Mouse (Mus musculus) kidney, embryonic 14.5 days (tissue): ENCODE data around the gene Coro1b. TPM values are rescaled to one million over a fixed set of nuclear protein-coding genes. Genes with fewer than 3 reads are reported as not detected.

Source experiments
- ATAC-seq: fragments of 200-750 bp; cut with Nextera tagmentation; 2 replicates; pipeline ENCODE4 v1.8.0; 2017; ENCODE audit warnings: moderate number of reproducible peaks, mild to moderate bottlenecking, moderate TSS enrichment, moderate library complexity; ENCODE audit not compliant: low FRiP score, low TSS enrichment
- H3K27ac ChIP-seq: fragments of 300-500 bp; sonication (generic); 2 replicates; pipeline ENCODE4 v1.5.1; 2014; ENCODE audit warnings: low read depth, mild to moderate bottlenecking, low read length, moderate library complexity, mixed read lengths
- H3K27me3 ChIP-seq: fragments of 300-500 bp; sonication (generic); 2 replicates; pipeline ENCODE4 v1.6.1; 2014; ENCODE audit warnings: mild to moderate bottlenecking, low read length; ENCODE audit not compliant: control insufficient read depth, insufficient read depth
- H3K36me3 ChIP-seq: fragments of 300-500 bp; sonication (generic); 2 replicates; pipeline ENCODE4 v1.6.1; 2014; ENCODE audit warnings: low read length, mixed read lengths; ENCODE audit not compliant: control insufficient read depth, insufficient read depth
- H3K4me1 ChIP-seq: fragments of 300-500 bp; sonication (generic); 2 replicates; pipeline ENCODE4 v1.6.1; 2014; ENCODE audit warnings: low read length, mixed read lengths; ENCODE audit not compliant: control insufficient read depth, insufficient read depth
- H3K4me2 ChIP-seq: fragments of 300-500 bp; sonication (generic); replicated peaks from 2 replicates; pipeline ENCODE4 v1.6.1; 2014; ENCODE audit warnings: low read depth, mild to moderate bottlenecking, low read length
- H3K4me3 ChIP-seq: fragments of 300-500 bp; sonication (generic); 2 replicates; pipeline ENCODE4 v1.5.1; 2014; ENCODE audit warnings: mild to moderate bottlenecking, low read length
- H3K9ac ChIP-seq: fragments of 300-500 bp; sonication (generic); 2 replicates; pipeline ENCODE4 v1.6.1; 2014; ENCODE audit warnings: low read depth, mild to moderate bottlenecking, low read length, moderate library complexity
- H3K9me3 ChIP-seq: fragments of 300-500 bp; sonication (generic); 2 replicates; pipeline ENCODE4 v1.6.1; 2016; ENCODE audit warnings: low read length; ENCODE audit not compliant: control insufficient read depth
- WGBS: fragments of 180-500 bp; shearing (Covaris S2); extraction: QIAGEN DNeasy Blood & Tissue Kit; methylation state at CpG from one replicate; pipeline ENCODE4 v1.1.7; 2014; 5-methylcytosine and 5-hydroxymethylcytosine counted together
- polyA plus RNA-seq: library from polyadenylated mRNA; unstranded; fragments of >200 nt; fragmentation: Nextera tagmentation; extraction: Ambion mirVana; gene quantifications from 2 replicates; pipeline ENCODE4 v1.2.1, GENCODE M21; 2014

Gene Coro1b
- polyA plus RNA-seq, 1 experiment from 2014 or later = 156 TPM

DNA sequence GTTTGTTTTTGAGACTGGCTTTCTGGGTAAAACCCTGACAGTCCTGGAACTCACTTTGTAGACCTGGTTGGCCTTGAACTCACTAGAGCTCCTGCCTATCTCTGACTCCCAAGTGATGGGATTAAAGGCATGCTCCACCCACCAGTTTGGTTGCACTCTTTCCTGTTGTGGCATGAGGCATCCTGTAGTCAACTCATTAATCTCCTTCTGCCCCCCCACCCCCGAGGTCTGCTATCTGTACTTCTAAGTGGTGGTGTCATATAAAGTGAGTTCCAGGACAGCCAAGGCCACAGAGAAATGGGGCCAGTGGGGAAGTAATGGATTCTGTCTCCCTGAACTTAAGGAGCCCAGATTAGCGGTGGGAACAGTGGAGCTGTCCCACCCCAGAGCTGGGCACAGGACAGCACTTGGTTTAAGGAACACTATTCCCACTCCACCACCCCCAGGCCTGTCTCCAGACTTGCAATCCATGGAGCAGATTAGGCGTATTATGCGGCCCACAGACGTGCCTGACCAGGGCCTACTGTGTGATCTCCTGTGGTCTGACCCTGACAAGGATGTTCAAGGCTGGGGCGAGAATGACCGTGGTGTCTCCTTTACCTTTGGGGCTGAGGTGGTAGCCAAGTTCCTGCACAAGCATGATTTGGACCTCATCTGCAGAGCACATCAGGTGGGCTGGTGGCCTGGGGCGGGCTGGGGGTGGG lies 45.8 kb downstream of the Coro1b start:
- Histone ChIP-seq H3K27ac (no peak overlapping the region), H3K36me3 (peaks cover 57% of the 10 kb centered on the region), H3K9me3 (no peaks in the 10 kb centered on the region), H3K4me2 (peak overlapping the region; percentile 93; the same call in 1 of the 2 replicates), H3K4me1 (peaks cover 29% of the 10 kb centered on the region), H3K27me3 (no peaks in the 10 kb centered on the region), H3K4me3 (no peak overlapping the region), H3K9ac (0 out of 2 replicates have a peak overlapping the region, but pooled peaks have one; percentile 12)
- no peak for ATAC-seq
- WGBS = 87% methylated on average over 8 of the region's 8 CpGs

DNA sequence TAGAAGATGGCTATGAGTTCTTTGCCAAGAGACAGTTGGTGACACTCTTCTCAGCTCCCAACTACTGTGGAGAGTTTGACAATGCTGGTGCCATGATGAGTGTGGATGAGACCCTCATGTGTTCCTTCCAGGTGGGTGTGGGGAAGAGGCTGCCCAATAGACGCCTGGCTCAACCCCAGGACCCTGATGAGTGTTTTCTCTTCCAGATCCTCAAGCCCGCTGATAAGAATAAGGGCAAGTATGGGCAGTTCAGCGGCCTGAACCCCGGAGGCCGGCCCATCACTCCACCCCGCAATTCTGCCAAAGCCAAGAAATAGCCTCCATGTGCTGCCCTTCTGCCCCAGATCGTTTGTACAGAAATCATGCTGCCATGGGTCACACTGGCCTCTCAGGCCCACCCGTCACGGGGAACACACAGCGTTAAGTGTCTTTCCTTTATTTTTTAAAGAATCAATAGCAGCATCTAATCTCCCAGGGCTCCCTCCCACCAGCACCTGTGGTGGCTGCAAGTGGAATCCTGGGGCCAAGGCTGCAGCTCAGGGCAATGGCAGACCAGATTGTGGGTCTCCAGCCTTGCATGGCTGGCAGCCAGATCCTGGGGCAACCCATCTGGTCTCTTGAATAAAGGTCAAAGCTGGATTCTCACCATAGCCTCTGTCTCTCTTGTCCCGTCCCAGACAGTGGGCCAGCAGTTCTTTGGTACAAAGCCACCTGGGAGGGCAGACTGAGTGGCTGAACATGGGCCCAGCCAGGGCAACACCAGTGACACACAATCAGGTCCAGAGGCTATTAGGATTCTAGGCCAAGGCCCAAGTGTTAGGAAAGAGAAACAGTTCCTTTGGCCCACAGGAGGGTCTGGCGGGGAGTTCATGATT lies 46.6 kb downstream of the Coro1b start:
- Histone ChIP-seq H3K4me3 (no peak overlapping the region), H3K27ac (peak overlapping the region; percentile 11; the same call in 1 of the 2 replicates), H3K27me3 (no peaks in the 10 kb centered on the region), H3K36me3 (peaks cover 66% of the 10 kb centered on the region), H3K4me2 (no peak overlapping the region), H3K4me1 (peaks cover 30% of the 10 kb centered on the region), H3K9me3 (no peaks in the 10 kb centered on the region), H3K9ac (peak overlapping the region; percentile 12; the same call in 1 of the 2 replicates)
- 78% methylated on average over 12 of the region's 12 CpGs for WGBS
- ATAC-seq = no peak

DNA sequence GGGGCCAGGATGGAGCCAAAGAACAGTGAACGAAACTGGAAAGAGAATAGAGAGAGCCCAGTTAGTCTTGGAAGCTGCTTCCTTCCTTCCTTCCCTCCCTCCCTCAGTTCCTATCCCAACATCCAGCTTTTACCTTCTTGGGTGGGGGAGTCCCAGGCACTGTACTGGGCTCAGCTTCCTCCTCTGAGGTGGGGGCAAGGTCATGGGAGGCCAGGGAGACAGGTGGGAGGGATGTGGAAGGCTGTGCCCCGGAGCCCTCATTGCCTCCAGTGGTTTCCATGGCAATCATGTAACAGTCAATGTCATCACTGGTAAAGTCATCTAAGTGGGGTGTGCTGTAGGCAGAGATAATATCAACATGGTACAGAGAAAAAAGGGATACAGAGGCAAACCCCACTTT lies 47.6 kb downstream of the Coro1b start:
- no peak overlapping the region for H3K4me2 ChIP-seq
- peaks cover 71% of the 10 kb centered on the region for H3K36me3 ChIP-seq
- ATAC-seq = no peak

DNA sequence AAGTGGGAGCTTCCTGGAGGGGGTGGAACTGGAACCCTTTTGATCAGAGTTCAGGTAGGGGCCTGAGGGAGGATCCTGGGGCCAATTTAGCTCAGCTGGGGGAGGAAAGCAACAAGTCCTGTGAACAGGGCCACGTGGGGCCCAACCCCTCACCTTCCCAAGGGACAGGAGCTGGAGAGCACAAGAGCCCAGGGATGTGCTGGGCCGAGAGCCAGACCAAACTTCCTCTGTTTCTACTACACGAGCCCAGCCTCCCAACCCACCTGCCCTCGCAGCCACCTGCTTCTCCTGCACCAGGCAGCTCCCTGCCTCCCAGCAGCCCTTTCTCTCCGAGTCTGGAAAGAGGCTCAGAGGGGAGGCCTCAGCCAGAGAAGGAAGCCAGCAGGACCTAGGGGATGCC lies 48.1 kb downstream of the Coro1b start:
- H3K36me3 ChIP-seq = peaks cover 71% of the 10 kb centered on the region

More for the DNA sequence above, 47.6 kb downstream of the Coro1b start:
- Histone ChIP-seq H3K9me3 (no peaks in the 10 kb centered on the region), H3K27ac (no peak overlapping the region), H3K9ac (no peak overlapping the region; the same call in 1 of the 2 replicates), H3K4me1 (peaks cover 38% of the 10 kb centered on the region), H3K27me3 (no peaks in the 10 kb centered on the region), H3K4me3 (no peak overlapping the region)
- WGBS = 21% methylated on average over 2 of the region's 2 CpGs

DNA sequence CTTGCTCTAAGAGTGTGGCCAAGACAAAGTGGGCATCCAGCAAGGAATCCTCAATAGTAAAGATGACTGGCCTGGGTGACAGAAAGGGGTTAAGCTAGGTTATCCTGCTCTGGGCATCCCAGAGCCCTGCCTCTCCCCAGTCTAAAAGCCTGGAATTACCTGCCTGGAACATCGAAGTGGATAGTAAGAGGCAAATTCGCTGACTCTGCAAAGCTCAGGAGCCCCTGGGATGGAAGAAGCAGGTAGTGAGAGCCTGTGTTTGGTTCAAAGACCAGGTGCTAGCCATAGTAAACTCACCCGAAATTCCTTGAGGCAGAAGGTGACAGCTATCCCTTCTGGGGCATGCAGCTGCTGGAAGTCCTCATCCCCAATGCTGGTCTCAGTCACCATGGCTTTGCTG lies 48.8 kb downstream of the Coro1b start:
- WGBS = 74% methylated on average over 3 of the region's 3 CpGs
- Histone ChIP-seq H3K9ac (no peak overlapping the region), H3K4me2 (no peak overlapping the region), H3K36me3 (peaks cover 71% of the 10 kb centered on the region), H3K4me3 (no peak overlapping the region), H3K27ac (no peak overlapping the region), H3K4me1 (peaks cover 37% of the 10 kb centered on the region), H3K9me3 (no peaks in the 10 kb centered on the region), H3K27me3 (no peaks in the 10 kb centered on the region)
- no peak for ATAC-seq

More for the DNA sequence above, 48.1 kb downstream of the Coro1b start:
- Histone ChIP-seq H3K27ac (no peak overlapping the region), H3K9ac (no peak overlapping the region), H3K4me1 (peaks cover 34% of the 10 kb centered on the region), H3K4me2 (no peak overlapping the region), H3K4me3 (no peak overlapping the region), H3K9me3 (no peaks in the 10 kb centered on the region), H3K27me3 (no peaks in the 10 kb centered on the region)
- ATAC-seq = no peak
- WGBS = 9% methylated on average over 5 of the region's 5 CpGs

DNA sequence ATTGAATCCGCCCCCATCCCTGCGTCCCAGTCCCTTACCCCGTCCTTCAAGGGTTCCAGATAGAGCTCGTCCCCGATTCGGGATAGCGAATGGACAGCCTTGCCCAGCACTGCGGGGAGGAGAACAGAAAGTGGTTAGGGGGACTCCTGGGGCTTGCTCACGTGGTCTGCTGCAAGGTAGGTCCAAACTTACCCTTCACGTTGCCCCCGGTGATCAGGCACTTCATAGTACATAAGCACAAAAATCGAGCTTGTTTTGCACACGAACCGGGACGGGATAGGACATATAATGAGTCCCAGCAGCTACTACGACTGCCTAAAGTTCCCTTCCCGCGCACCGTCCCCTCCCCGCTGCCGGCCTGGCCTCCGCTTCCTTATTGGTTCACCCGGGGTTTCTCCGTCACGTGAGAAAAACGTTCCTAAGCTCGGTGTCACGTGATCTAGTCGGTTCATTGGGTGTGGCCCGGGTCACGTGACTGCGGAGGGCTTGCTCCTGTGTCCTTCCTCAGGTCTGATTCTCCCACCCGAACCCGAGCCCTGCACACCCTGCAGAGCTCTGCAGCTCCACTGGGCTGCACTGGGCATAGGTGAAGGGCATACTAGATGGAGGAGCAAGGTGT lies 53.0 kb downstream of the Coro1b start, which contains the start of gene Rad9a:
Gene Rad9a (minus strand): TSS at position 372 of the 619 bp plus-strand sequence.
- Histone ChIP-seq H3K4me1 (peaks cover 19% of the 10 kb centered on the region), H3K4me3 (peak within 1 kb of the TSS; percentile 71), H3K4me2 (peak within 1 kb of the TSS; percentile 82), H3K9me3 (no peaks in the 10 kb centered on the region), H3K27me3 (no peaks in the 10 kb centered on the region; the same call in 1 of the 2 replicates), H3K27ac (peak within 1 kb of the TSS; percentile 12; the same call in 1 of the 2 replicates), H3K36me3 (peaks cover 36% of the 10 kb centered on the region; the same call in 1 of the 2 replicates), H3K9ac (peak within 1 kb of the TSS; percentile 83)
- peak; percentile 85 for ATAC-seq
- under 1% methylated on average over 34 of the region's 34 CpGs for WGBS

DNA sequence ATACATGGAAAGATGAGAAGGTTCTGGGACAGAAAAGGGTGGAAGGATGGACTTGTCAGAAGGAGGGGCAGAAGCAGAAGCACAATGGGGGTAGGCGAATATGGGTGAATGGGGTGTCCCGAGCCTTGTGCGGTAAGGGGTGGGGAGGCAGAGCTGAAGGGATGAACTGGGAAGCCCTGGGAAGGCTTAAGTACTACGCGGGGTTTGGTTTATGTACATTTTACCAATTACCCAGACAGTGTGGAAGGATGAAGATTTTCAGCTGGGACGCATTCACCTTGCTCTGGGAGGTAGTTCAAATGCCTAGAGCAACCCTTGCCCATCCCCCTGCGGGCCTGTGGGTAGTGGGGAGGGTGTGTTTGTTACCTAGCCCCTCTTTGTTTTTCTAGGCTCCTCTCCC lies 53.7 kb downstream of the Coro1b start:
- ATAC-seq = no peak
- H3K4me3 ChIP-seq = peak overlapping the region; percentile 71
- H3K9ac ChIP-seq = peak overlapping the region; percentile 83
- WGBS = 29% methylated on average over 7 of the region's 7 CpGs
- peaks cover 17% of the 10 kb centered on the region for H3K4me1 ChIP-seq
- H3K36me3 ChIP-seq = peaks cover 29% of the 10 kb centered on the region; the same call in 1 of the 2 replicates
- no peak overlapping the region for H3K27ac ChIP-seq
- H3K4me2 ChIP-seq = peak overlapping the region; percentile 82
- no peaks in the 10 kb centered on the region; the same call in 1 of the 2 replicates for H3K27me3 ChIP-seq
- no peaks in the 10 kb centered on the region for H3K9me3 ChIP-seq

DNA sequence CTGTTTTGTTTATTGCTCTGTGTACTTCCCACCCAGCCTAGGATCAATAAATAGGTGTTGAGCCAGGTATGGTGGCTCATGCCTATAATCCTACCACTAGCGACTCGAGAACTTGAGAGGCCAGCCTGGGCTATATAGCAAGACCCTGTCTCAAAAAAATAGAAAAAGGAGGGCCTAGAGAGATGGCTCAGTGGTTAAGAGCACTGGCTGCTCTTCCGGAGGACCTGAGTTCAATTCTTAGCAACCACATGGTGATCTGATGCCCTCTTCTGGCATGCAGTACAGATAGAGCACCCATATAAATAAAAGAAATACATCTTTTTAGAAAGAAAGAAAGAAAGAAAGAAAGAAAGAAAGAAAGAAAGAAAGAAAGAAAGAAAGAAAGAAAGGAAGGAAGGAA lies 54.7 kb downstream of the Coro1b start:
- Histone ChIP-seq H3K4me1 (peaks cover 17% of the 10 kb centered on the region), H3K4me2 (no peak overlapping the region), H3K27ac (no peak overlapping the region), H3K9ac (no peak overlapping the region), H3K9me3 (no peaks in the 10 kb centered on the region), H3K27me3 (no peaks in the 10 kb centered on the region; the same call in 1 of the 2 replicates), H3K36me3 (peaks cover 19% of the 10 kb centered on the region; the same call in 1 of the 2 replicates), H3K4me3 (no peak overlapping the region)
- ATAC-seq = no peak
- 60% methylated on average over 3 of the region's 3 CpGs for WGBS
